Mouse (Mus musculus): ENCODE data around the gene Cox7a2. TPM values are rescaled to one million over a fixed set of nuclear protein-coding genes. Genes with fewer than 3 reads are reported as not detected.

The Cox7a2 gene
- 689 and 719 TPM in 2 replicates for polyA plus RNA-seq (2016; fragmentation: Nextera tagmentation; extraction: Ambion mirVana)

GRCm38 (mm10) chr9:79759385-79760005 lies at the start of gene Cox7a2:
TSS of gene Cox7a2 (minus strand) at chr9:79759878.
- peak within 1 kb of the TSS; percentile 74 for H3K9ac ChIP-seq
- H3K27me3 ChIP-seq (replicated peaks), result no peaks in the 10 kb centered on the region
- peak within 1 kb of the TSS; percentile 72 for H3K4me2 ChIP-seq (replicated peaks)
- under 1% methylated on average over 49 of the region's 49 CpGs for WGBS
- peaks cover 16% of the 10 kb centered on the region for H3K36me3 ChIP-seq
- no peaks in the 10 kb centered on the region for H3K9me3 ChIP-seq
- peak within 1 kb of the TSS; percentile 74 for H3K4me3 ChIP-seq
- peaks cover 5% of the 10 kb centered on the region; the same call in 1 of the 2 replicates for H3K4me1 ChIP-seq
- peak within 1 kb of the TSS; percentile 62; the same call in 1 of the 2 replicates for H3K27ac ChIP-seq
- ATAC-seq (ENCODE audit: low FRiP score, low read depth), result peak; percentile 100

- Histone ChIP-seq H3K9ac (no peak overlapping the region), H3K4me3 (no peak overlapping the region), H3K27me3 (replicated peaks) (no peaks in the 10 kb centered on the region), H3K4me1 (no peaks in the 10 kb centered on the region), H3K9me3 (no peaks in the 10 kb centered on the region), H3K36me3 (no peaks in the 10 kb centered on the region), H3K27ac (no peak overlapping the region), H3K4me2 (replicated peaks) (no peak overlapping the region)
- ATAC-seq (ENCODE audit: low FRiP score, low read depth), result no peak
- WGBS, result 81% methylated on average over 6 of the region's 6 CpGs
Observed at GRCm38 (mm10) chr9:79809411-79809810, 49.7 kb upstream of the Cox7a2 start.

- Histone ChIP-seq H3K9me3 (no peaks in the 10 kb centered on the region), H3K4me2 (replicated peaks) (no peak overlapping the region), H3K27ac (no peak overlapping the region), H3K9ac (no peak overlapping the region), H3K36me3 (no peaks in the 10 kb centered on the region), H3K27me3 (replicated peaks) (no peaks in the 10 kb centered on the region), H3K4me1 (no peaks in the 10 kb centered on the region), H3K4me3 (no peak overlapping the region)
- ATAC-seq (ENCODE audit: low FRiP score, low read depth), result no peak
- 64% methylated on average over 4 of the region's 4 CpGs for whole genome bisulfite sequencing
Observed at GRCm38 (mm10) chr9:79807178-79807577, 47.5 kb upstream of the Cox7a2 start.

- H3K9me3 ChIP-seq, result no peaks in the 10 kb centered on the region
- H3K4me3 ChIP-seq, result no peak overlapping the region
- no peak overlapping the region for H3K4me2 ChIP-seq (replicated peaks)
- ATAC-seq (ENCODE audit: low FRiP score, low read depth), result peak; percentile 37; the same call in 1 of the 2 replicates
- 43% methylated on average over 12 of the region's 12 CpGs for WGBS
- no peak overlapping the region for H3K9ac ChIP-seq
- H3K27me3 ChIP-seq (replicated peaks), result no peaks in the 10 kb centered on the region
- no peak overlapping the region for H3K27ac ChIP-seq
- no peaks in the 10 kb centered on the region for H3K36me3 ChIP-seq
- no peaks in the 10 kb centered on the region for H3K4me1 ChIP-seq
Observed at GRCm38 (mm10) chr9:79806317-79807075, 46.8 kb upstream of the Cox7a2 start.

DNA sequence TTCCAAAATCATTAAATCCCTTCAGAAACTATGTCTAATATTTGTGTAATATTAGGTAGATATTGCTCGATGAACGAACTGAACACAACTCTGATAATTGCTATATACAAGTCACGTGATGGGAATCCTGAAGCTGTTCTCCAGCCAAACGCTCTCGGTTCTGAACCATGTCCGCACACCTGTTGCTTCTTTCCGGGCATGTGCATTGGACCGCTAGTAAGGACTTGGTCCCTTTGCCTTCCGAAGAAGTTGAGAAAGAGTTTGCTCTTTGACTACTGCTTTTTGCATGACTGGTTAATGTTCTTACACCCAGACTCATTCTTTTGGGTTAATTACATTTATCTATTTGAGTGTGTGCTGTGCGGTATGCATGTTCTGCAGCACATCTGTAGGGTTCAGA lies 45.7 kb upstream of the Cox7a2 start:
- Histone ChIP-seq H3K4me2 (replicated peaks) (no peak overlapping the region), H3K36me3 (no peaks in the 10 kb centered on the region), H3K27me3 (replicated peaks) (no peaks in the 10 kb centered on the region), H3K4me3 (no peak overlapping the region), H3K9ac (no peak overlapping the region), H3K4me1 (no peaks in the 10 kb centered on the region), H3K27ac (no peak overlapping the region), H3K9me3 (no peaks in the 10 kb centered on the region)
- 91% methylated on average over 10 of the region's 10 CpGs for WGBS
- no peak for ATAC-seq (ENCODE audit: low FRiP score, low read depth)

DNA sequence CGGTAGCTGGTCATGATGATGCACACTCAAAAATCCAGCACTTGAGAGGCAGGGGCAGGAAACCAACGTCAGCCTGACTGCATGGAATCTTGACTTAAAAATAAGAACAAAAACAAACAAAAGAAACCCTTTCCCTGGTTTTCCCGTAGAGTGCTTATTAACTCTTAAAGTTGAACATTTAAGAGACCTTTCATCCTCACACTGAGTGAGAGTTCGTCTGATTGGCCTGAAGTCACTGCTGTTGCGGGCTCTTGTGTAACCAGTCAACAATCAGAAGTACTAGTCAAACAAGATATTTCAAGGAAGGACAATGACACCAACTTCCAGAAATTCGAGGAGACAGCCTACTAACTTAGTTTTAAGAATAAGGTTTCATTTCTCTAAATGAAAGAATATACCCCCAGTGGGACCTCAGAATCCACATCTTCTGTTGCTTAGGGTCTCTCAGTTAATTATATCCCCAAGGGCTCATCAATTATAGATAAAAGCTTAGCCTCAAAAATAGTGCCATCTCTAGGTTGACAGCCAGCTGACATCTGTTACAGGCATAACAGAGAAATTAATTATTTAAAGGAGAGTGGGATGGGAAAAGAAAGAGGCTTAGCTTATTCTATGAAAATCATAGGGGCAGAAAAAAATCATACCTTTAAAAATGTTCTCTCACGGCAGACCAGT lies 36.9 kb upstream of the Cox7a2 start:
- H3K4me1 ChIP-seq, result peaks cover 5% of the 10 kb centered on the region; the same call in 1 of the 2 replicates
- 73% methylated on average over 7 of the region's 7 CpGs for WGBS
- no peak for ATAC-seq (ENCODE audit: low FRiP score, low read depth)
- H3K27me3 ChIP-seq (replicated peaks), result no peaks in the 10 kb centered on the region
- no peaks in the 10 kb centered on the region for H3K9me3 ChIP-seq
- no peak overlapping the region for H3K4me2 ChIP-seq (replicated peaks)
- H3K27ac ChIP-seq, result no peak overlapping the region
- no peak overlapping the region for H3K9ac ChIP-seq
- H3K36me3 ChIP-seq, result no peaks in the 10 kb centered on the region
- no peak overlapping the region for H3K4me3 ChIP-seq

DNA sequence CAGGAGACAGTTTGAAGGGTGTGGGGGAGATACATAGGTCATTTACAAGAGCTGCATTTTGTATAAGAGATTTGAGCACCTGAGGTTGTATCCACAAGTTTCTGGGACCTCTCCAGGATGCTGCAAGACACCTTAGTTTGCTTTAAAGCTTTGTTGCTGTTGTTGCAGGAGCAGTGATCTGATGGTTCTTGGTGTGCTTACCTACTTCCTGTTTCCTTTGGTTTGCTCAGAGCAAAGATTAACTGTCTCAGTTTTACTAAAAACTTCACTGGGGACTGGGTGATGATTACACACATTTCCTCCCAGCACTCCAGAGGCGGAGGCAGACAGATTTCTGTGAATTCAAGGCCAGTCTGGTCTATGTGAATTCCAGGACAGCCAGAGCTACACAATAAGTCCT lies 35.4 kb upstream of the Cox7a2 start:
- H3K36me3 ChIP-seq, result no peaks in the 10 kb centered on the region
- no peaks in the 10 kb centered on the region for H3K9me3 ChIP-seq
- H3K4me3 ChIP-seq, result no peak overlapping the region
- no peak overlapping the region for H3K4me2 ChIP-seq (replicated peaks)
- no peak overlapping the region for H3K9ac ChIP-seq
- ATAC-seq (ENCODE audit: low FRiP score, low read depth), result no peak
- no peak overlapping the region for H3K27ac ChIP-seq
- peaks cover 8% of the 10 kb centered on the region for H3K4me1 ChIP-seq
- WGBS, result 81% methylated on average over 1 of the region's 1 CpGs
- no peaks in the 10 kb centered on the region for H3K27me3 ChIP-seq (replicated peaks)

GRCm38 (mm10) chr9:79792841-79793835 lies 33.5 kb upstream of the Cox7a2 start, which contains the start of gene Tmem30a:
TSS of gene Tmem30a (minus strand) at chr9:79793507.
- no peaks in the 10 kb centered on the region for H3K36me3 ChIP-seq
- H3K27me3 ChIP-seq (replicated peaks), result no peaks in the 10 kb centered on the region
- WGBS, result under 1% methylated on average over 91 of the region's 91 CpGs
- H3K4me2 ChIP-seq (replicated peaks), result peak within 1 kb of the TSS; percentile 66
- peak; percentile 99 for ATAC-seq (ENCODE audit: low FRiP score, low read depth)
- H3K9me3 ChIP-seq, result no peaks in the 10 kb centered on the region
- H3K4me1 ChIP-seq, result peaks cover 8% of the 10 kb centered on the region
- peak within 1 kb of the TSS; percentile 86 for H3K4me3 ChIP-seq
- H3K9ac ChIP-seq, result peak within 1 kb of the TSS; percentile 86
- peak within 1 kb of the TSS; percentile 79; the same call in 1 of the 2 replicates for H3K27ac ChIP-seq

DNA sequence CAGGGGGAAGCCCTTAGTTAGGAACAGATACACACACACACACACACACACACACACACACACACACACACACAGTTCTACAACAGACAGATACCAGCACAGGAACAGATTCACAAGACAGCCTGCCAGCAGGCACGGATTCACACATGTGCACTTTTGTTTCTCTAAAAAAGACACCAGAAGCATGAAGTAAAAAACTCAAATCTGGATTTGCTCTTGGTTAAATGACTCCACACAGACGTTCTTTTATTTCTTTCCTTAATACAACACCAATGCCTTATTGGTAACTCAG lies 26.1 kb upstream of the Cox7a2 start:
- H3K27ac ChIP-seq, result no peak overlapping the region
- H3K4me2 ChIP-seq (replicated peaks), result no peak overlapping the region
- no peak for ATAC-seq (ENCODE audit: low FRiP score, low read depth)
- no peaks in the 10 kb centered on the region for H3K27me3 ChIP-seq (replicated peaks)
- H3K9me3 ChIP-seq, result no peaks in the 10 kb centered on the region
- H3K36me3 ChIP-seq, result no peaks in the 10 kb centered on the region
- H3K4me1 ChIP-seq, result peaks cover 19% of the 10 kb centered on the region; the same call in 1 of the 2 replicates
- 76% methylated on average over 2 of the region's 2 CpGs for WGBS
- H3K9ac ChIP-seq, result no peak overlapping the region
- H3K4me3 ChIP-seq, result no peak overlapping the region

DNA sequence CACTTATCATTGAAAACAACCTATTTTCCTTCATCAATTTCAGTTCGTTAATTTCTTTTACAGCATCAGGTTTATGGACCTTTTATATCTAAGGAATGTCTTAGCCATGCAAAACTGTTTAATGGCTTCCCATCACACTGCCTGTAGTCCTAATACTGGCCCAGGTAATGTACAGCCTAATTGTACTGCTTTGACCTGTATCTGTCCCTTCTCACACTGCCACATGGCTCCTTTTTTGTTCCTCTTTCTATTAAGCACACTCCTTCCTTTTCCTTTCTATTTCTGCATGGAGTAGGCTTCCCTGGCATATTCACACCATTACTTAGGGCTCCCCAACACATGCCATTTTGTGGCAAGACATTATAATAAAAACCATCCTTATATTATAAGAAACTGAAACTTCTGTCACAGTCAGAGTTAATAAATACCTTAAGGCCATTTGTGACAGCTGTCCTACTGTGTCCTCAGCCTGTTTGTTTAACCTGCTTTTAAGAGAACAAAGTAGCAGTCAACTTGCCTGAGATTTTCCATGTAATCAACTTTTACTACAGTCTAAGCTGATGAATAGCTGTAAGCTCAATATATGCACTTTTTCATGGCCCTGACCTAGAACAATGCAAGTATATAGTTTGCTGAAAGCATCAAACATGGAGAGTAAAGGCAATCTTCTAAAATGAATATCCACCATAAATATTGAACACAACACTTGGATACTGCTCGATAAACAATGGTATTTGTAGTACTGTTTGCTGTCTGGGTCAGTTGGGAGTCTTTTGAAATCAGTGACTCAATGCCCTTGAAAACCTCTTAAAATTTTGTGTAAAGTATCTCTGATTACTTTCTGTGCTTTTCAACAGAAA lies 25.5 kb upstream of the Cox7a2 start:
- WGBS, result 74% methylated on average over 2 of the region's 2 CpGs
- Histone ChIP-seq H3K27ac (no peak overlapping the region), H3K4me1 (peaks cover 17% of the 10 kb centered on the region; the same call in 1 of the 2 replicates), H3K36me3 (no peaks in the 10 kb centered on the region), H3K4me2 (replicated peaks) (no peak overlapping the region), H3K4me3 (no peak overlapping the region), H3K27me3 (replicated peaks) (no peaks in the 10 kb centered on the region), H3K9me3 (no peaks in the 10 kb centered on the region), H3K9ac (no peak overlapping the region)
- no peak for ATAC-seq (ENCODE audit: low FRiP score, low read depth)

- no peak overlapping the region for H3K4me2 ChIP-seq (replicated peaks)
- H3K4me1 ChIP-seq, result 0 out of 2 replicates have a peak, but pooled peaks cover 16% of the 10 kb centered on the region
- no peak for ATAC-seq (ENCODE audit: low FRiP score, low read depth)
- H3K9me3 ChIP-seq, result no peaks in the 10 kb centered on the region
- H3K4me3 ChIP-seq, result no peak overlapping the region
- no peak overlapping the region for H3K27ac ChIP-seq
- H3K36me3 ChIP-seq, result no peaks in the 10 kb centered on the region
- 31% methylated on average over 3 of the region's 3 CpGs for WGBS
- no peaks in the 10 kb centered on the region for H3K27me3 ChIP-seq (replicated peaks)
- H3K9ac ChIP-seq, result no peak overlapping the region
Observed at GRCm38 (mm10) chr9:79784439-79784838, 24.8 kb upstream of the Cox7a2 start.
